Mouse (Mus musculus) liver (tissue): ENCODE results near the gene Ppan.
A peak's percentile ranks its signal among the peaks of the same experiment; 100 is the strongest.

ENCODE experiments used
- DNase-seq: peaks from one replicate; pipeline ENCODE4 v3.0.0-alpha.2; 2020; ENCODE audit warnings: mixed read lengths

Gene Ppan

GRCm38 (mm10) chr9:20887704-20888385 is at the start of gene Ppan:
Ppan (plus strand) TSS chr9:20888175.
- peak; percentile 94 for DNase-seq

- DNase-seq: no peak
Measured at GRCm38 (mm10) chr9:20838931-20839330, 49.0 kb upstream of the Ppan start.

GRCm38 (mm10) chr9:20842211-20842610 is 45.8 kb upstream of the Ppan start:
- DNase-seq: no peak

DNA sequence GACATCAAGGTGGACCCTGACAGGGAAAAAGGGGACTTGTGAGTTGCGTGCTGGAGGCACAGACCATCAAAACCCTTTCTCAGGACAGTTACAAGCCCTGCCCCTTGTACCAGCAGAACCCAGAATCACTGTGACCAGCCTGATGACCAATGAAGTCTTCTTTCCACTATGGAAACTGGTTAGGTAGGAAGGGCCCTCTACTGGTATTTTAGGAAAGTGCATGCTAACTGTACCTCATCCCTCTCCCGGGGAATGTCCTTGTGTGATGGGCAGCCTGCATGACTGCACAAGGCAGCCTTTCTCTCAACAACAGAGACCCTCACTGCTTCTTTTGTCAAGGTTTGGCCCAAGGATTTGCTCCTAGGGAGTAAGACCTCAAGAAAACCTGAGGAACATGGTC is 45.3 kb upstream of the Ppan start:
- DNase-seq: no peak

DNA sequence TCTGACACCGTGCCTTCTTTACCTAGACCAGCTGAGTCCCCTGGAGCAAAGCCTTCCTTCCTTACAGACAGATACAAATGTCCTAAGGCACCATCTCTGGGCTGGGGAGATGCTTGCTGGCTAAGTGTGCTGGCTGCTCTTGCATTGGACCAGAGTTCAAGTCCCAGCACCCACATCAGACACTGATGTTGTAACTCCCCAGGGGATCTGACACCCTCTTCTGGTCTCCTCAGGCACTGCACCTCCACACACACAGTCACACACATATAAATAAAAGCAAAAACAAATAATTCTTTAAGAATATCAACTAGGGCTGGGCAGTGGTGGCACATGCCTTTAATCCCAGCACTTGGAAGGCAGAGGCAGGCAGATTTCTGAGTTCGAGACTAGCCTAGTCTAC is 37.8 kb upstream of the Ppan start:
- DNase-seq: no peak

DNA sequence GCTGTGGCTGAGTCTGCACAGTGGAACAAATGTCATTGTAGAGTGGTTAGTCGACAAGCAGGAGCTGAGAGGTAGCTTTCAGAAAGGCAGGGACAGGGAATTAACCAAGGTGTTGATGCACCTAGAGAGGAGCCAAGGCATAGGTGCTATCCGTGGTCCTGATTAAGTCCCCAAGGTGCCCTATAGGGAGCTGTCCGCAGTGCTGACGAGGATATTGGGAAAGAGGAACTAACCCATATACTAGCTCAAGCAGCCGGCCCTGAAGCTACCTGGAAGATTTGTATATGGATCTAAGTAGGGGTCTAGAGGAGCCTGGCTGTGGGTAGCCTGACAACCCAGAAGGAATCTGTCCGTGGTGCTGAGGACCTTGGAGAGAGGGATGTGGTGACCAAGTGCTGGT is 30.8 kb upstream of the Ppan start:
- peak; percentile 70 for DNase-seq

DNA sequence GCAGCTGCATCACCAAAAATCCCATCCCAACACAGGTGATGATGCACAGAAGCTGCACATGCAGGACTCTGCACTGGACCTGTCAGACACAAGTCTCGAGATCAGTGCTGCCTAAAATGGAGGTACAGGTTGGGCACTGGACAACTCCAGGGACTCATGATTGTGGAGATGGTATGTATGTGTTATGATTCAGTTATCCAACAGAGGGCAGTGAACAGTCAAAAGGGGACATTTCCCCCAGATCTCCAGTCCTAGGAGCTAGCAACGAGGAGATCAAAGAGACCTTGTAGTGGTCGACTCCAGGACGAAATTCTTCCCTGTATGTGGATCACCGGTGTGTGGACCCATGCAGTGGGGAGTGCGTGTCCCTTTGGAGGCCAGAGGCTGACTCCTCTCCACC is 28.0 kb upstream of the Ppan start:
- no peak for DNase-seq

DNA sequence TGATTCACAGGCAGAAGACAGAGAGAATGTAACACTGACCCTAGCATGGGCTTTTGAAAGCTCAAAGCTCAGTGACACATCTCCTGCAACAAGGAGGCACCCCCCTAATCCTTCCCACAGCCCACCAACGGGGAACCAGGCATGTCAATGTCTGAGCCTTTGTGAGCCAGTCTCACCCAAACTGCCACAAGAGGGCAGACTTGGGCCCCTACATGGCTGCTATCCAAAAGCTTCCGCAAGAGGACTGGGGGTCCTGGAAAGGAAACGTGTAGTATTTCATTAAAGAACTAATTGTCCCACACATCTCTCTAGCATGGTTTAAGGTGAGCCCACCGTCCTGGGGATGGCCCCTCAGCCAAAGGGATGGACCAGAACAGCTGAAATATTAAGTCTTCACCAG is 26.2 kb upstream of the Ppan start:
- DNase-seq: peak; percentile 53

- DNase-seq: no peak
Measured at GRCm38 (mm10) chr9:20862225-20862624, 25.8 kb upstream of the Ppan start.

DNA sequence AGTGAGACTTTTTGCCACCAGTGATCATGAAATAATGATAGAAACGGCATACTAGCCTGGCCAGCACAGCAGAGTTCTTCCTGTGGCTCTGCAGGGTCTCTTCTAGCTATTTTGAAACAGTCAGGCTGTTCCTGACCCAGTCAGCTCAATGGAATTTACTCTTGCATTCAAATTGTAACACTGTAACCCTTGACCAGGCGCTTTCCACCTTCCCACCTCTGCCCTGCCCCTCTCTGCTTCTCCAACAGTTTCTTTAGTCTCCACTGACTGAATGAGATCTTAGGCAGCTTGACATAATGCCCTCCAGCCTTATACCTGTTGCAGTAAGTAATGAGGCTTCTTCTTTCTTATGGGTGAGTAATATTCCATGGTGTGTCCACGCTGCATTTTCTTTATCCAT is 21.1 kb upstream of the Ppan start:
- DNase-seq: no peak

GRCm38 (mm10) chr9:20868448-20869001 is 19.4 kb upstream of the Ppan start, which contains the start of gene A230050P20Rik:
A230050P20Rik (plus strand) TSS chr9:20868642.
- DNase-seq: peak; percentile 46

DNA sequence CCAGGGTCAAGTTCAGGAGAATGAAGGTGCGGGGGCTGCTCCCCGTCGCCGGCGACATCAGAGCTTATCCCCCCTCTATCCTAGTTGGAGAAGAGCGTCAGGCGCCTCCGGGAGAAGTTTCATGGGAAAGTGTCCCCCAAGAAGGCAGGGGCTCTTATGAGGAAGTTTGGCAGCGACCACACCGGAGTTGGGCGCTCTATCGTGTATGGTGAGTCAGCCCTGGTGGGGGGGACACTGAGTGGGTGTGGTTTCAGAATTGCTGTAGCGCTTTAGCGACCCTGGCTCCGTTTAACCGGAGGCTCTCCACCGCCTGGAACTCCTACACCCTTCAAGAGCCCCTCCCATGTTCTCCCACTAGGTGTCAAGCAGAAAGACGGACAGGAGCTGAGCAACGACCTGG is 18.7 kb upstream of the Ppan start:
- DNase-seq: no peak

- DNase-seq: no peak
Measured at GRCm38 (mm10) chr9:20870211-20871173, 17.5 kb upstream of the Ppan start.

- DNase-seq: no peak
Measured at GRCm38 (mm10) chr9:20872991-20873390, 15.0 kb upstream of the Ppan start.

DNA sequence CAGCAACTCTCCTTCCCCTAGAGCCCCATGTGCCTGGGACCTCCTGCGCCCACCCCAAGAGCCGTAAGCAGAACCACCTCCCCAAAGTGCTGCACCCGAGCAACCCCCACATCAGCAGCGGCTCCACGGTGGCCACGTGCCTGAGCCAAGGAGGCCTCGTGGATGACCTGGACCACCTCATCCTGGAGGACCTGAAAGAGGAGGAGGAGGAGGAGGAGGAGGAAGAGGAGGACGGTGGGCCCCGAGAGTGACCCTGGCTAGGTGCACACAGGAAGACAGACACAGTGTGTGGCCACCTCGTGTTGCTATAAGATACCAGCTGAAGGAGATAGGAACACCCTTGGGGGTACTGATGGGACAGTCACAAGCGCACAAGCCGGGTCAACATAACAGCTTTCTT is 14.5 kb upstream of the Ppan start:
- no peak for DNase-seq

GRCm38 (mm10) chr9:20875021-20875790 is 12.8 kb upstream of the Ppan start:
- DNase-seq: no peak

- DNase-seq: no peak
Measured at GRCm38 (mm10) chr9:20876318-20877117, 11.5 kb upstream of the Ppan start.

GRCm38 (mm10) chr9:20877118-20878040 is 10.6 kb upstream of the Ppan start:
- no peak for DNase-seq

- DNase-seq: peak; percentile 99
Measured at GRCm38 (mm10) chr9:20878041-20878709, 9.8 kb upstream of the Ppan start.

DNA sequence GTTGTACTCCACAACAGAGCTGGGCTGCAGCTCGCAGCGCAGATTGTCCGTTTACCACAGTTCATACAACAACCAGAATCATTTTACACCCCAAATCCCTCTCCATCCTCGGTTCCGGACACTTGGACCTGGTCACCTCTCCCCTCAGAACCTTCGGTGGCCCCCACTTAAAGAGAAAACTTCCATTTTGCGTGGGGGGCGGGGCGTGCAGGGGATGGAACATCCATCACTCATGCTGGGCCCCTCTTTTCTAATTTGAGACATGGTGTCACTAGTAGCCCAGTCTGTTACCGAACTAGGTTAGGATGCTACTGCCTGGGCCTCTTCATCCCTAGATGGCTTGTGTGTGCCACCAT is 9.3 kb upstream of the Ppan start:
- DNase-seq: no peak
